Mouse (Mus musculus) CD4-positive, CD25-positive, alpha-beta regulatory T cell, adult 2 months (primary cell): ENCODE measurements around the gene Irgc1.
"Not testable (repeated sequence)": the region's sequence is repeated elsewhere in the genome, so short reads cannot be mapped to it uniquely, and the experiment has no call there.

ENCODE experiments used
- DNase-seq: peaks from one replicate; pipeline ENCODE4 v3.0.0-alpha.2; 2012; ENCODE audit warnings: low read depth, low spot score

Gene Irgc1

GRCm38 (mm10) chr7:24400489-24400888 is 51.6 kb downstream of the Irgc1 start:
- DNase-seq = not testable (repeated sequence)

DNA sequence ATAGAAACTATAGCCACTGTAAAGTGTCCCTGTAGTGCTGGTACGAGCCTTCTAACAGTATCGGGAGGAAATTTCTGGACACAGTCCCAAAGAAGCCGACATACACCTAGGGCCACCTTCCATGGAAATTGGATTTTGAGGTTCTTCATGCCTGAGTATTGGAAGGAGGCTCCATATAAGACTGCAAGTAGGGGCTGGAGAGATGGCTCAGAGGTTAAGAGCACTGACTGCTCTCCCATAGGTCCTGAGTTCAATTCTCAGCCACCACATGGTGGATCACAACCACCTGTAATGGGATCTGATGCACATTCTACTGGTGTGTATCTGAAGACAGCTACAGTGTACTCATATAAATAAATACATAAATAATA is 52.0 kb downstream of the Irgc1 start:
- no peak for DNase-seq

- peak; percentile 100 for DNase-seq
Observed at GRCm38 (mm10) chr7:24399256-24400081, 52.6 kb downstream of the Irgc1 start, which contains the start of gene Smg9. Gene Smg9 (plus strand): TSS chr7:24399619.

GRCm38 (mm10) chr7:24398364-24398913 is 53.7 kb downstream of the Irgc1 start:
- no peak for DNase-seq

- no peak for DNase-seq
Observed at GRCm38 (mm10) chr7:24396832-24397231, 55.3 kb downstream of the Irgc1 start.

- peak; percentile 67 for DNase-seq
Observed at GRCm38 (mm10) chr7:24394475-24395161, 57.5 kb downstream of the Irgc1 start.

GRCm38 (mm10) chr7:24394054-24394453 is 58.0 kb downstream of the Irgc1 start:
- DNase-seq = no peak

- DNase-seq = no peak
Observed at GRCm38 (mm10) chr7:24391687-24392086, 60.4 kb downstream of the Irgc1 start.

DNA sequence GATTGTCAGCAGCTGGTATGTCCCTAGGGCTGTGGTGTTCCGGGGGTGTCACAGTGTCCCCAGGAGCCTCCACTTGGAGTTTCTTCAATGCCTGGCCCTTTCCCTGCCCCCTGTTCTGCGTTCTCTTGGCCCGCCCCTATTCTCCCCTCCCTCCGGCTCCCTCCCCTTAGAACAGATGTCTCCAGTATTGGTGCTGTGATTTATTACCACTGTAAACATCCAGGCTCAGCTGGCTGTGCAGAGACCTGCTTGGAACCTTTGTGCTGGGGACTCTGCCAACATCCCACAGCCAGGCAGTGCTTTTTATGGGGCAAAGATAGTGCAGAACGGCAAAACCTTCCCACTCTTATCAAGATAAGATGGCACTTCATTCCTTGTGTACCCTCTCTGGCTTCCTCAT is 61.0 kb downstream of the Irgc1 start:
- no peak for DNase-seq

DNA sequence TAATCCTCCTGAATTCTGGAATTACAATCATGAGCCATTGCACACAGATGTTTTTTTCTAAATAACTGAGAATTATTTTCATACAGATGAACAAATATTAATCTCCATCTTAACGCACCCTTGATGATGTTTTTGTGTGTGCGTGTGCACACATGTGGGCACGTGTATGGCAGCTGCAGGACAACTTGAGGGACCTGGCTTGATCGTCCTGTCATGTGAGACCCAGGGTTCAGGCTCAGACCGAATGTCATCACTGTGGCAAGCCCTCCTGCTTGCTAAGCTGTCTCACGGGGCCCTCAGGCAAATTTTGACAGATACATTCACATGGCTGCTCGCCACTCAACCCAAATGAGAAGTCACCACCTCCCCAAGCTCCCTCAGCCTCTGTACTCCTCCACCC is 61.6 kb downstream of the Irgc1 start:
- no peak for DNase-seq

DNA sequence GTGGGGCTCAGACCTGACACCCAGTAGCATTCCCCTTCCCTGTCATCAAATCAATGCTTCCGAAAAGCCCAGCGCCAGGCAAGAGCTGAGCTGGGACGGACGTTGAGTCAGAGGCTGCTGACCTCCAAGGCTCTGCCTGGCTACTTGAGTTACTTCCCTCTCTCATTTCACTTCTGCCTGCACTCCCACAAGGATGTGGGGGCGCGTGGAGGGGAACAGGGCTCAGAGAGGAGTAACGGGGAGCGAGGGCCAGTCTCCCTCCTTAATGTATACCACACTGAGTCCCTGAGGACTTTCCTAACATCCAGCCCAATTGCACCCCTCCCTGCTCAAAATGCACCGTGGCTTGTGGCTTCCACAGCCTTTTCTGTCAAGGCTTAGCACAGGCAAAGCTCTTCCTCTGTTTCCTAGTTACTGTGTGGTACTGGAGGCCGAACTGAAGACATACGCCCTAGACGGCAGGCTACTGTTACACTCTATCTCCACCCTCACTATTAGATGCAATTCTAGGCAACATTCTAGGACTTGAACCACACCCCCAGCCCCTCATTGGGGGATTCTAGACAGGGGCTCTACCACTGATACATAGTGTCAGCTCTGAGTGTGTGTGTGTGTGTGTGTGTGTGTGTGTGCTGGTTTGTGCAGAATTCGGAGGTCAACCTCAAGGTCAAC is 62.4 kb downstream of the Irgc1 start:
- DNase-seq = no peak

GRCm38 (mm10) chr7:24387059-24387556 is 65.0 kb downstream of the Irgc1 start:
- DNase-seq = no peak

GRCm38 (mm10) chr7:24384827-24385226 is 67.3 kb downstream of the Irgc1 start:
- DNase-seq = peak; percentile 90

- DNase-seq = no peak
Observed at GRCm38 (mm10) chr7:24384070-24384469, 68.0 kb downstream of the Irgc1 start.

DNA sequence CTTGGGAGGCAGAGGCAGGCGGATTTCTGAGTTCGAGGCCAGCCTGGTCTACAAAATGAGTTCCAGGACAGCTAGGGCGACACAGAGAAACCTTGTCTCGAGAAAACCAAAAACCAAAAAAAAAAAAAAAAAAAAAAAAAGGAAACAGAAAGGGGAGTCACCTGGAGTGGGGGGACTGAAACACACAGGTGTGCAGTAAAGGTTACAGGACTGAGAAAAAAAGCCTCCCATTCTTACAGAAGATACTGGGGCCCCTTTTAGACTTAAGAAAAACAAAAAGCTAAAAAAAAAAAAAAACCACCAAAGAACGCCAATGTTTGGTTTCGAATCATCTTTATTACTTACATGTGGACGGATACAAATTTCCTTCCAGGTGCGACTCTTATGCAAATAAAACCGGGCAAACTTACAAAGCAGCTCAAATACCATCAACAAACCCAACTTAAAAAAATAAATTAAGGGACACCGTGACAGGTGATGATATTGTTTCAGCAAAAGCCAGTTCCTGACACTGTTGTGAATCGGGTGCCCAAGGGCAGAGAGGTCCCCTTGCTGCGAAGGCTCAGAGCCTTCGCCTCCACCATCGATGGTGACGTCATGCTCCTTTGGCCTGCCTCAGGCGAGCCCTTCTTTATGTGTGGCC is 69.2 kb downstream of the Irgc1 start:
- DNase-seq = peak; percentile 51
